Mouse (Mus musculus): Measurements from ENCODE around the gene Foxa2.

Gene Foxa2

DNA sequence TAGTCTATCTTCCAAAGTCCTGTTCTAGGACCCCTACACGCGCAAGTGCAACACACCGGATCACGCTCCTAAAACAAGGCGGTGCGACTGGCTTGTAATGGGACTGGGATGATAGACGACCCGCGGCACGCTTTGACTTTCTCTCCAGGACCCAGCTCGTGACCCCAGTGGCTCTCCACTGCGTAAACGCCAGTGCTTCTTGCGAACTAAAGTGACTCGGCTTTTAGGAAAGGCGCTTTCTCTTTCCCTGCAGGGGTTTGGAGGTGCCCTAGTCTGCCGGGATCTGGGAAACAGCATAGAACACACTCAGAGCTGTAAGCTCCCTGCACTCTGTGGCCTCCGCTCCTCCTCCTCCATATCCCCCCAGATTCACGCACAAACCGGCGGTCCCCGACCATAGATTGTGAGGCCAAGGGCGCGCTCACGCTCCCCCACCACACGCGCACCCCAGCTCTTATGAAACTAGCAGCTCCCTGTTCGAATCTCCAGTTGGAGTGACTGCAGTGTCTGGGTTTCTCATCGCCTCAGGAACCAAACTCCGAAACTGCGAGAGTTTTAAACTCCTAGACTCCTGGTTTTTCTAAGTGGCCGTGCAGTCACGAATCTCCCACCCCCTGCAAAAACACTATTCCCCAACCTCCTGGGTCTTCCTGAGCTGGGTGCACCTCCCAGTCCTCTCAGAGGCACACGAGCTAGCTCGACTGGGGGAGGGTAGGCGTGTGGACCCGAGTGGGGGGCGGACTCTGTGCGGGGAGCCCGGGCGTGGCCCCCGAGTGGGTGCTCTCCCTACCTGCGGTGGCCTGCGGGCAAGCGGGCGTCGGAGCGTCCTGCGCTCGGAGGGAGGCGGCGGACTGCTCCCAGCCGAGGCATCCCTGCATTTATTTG is 7.2 kb downstream of the Foxa2 start:
- no peak for DNase-seq (ENCODE audit: low spot score in 2 of 2)

- no peak for DNase-seq (ENCODE audit: low spot score in 2 of 2)
Measured at GRCm38 (mm10) chr2:148038366-148039310, 8.1 kb downstream of the Foxa2 start.

DNA sequence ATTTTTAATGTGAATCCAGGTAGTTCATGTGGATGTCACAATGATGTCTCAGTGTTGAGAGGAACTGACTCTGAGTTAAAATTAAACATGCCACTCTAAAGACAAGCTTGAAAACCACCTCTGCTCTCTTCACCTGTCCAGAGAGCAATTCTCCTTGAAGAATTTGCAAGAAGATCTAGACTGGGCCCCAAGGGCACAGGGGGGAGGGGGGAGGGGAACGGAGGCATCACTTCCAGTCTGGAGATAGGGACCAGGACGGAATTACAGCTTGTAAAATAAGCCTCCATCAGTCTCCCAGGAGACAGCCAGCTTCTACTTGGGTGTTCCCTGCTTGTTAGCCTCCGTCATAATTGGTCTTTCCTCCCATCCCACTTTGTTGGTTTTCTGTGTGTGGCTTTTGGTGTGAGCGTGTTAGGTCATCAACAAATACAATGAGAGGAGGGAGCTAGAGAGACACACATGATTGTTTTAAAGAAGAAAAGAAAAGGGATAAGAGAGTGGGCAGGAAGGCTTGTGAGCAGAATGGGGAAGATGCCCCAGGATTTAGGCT is 10.1 kb downstream of the Foxa2 start:
- no peak for DNase-seq (ENCODE audit: low spot score in 2 of 2)

- DNase-seq (ENCODE audit: low spot score in 2 of 2) = no peak
Measured at GRCm38 (mm10) chr2:148030991-148031675, 15.6 kb downstream of the Foxa2 start.

- no peak for DNase-seq (ENCODE audit: low spot score in 2 of 2)
Measured at GRCm38 (mm10) chr2:148030613-148030935, 16.2 kb downstream of the Foxa2 start.

- no peak for DNase-seq (ENCODE audit: low spot score in 2 of 2)
Measured at GRCm38 (mm10) chr2:148029751-148030612, 16.8 kb downstream of the Foxa2 start.

- no peak for DNase-seq (ENCODE audit: low spot score in 2 of 2)
Measured at GRCm38 (mm10) chr2:148029050-148029608, 17.6 kb downstream of the Foxa2 start.

DNA sequence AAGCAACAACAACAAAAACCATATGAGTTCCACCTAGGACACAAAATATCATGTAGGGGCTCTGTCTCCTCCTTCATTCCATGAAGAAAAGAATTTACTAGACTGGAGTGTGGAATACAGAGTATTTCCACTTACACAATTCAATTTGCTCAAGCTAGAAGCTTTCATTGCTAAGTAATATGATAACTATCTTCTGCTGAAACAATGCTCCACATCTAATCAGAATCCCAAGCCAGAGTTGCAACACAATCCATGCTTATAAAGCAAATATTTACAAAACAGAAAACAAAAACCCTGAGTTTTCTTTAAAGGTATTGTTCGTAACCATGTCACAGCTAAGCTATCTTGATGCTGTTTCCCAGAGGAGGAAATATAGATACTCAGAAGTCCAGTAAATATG is 20.4 kb downstream of the Foxa2 start:
- DNase-seq (ENCODE audit: low spot score in 2 of 2) = no peak

GRCm38 (mm10) chr2:148025481-148025880 is 21.3 kb downstream of the Foxa2 start:
- no peak for DNase-seq (ENCODE audit: low spot score in 2 of 2)

DNA sequence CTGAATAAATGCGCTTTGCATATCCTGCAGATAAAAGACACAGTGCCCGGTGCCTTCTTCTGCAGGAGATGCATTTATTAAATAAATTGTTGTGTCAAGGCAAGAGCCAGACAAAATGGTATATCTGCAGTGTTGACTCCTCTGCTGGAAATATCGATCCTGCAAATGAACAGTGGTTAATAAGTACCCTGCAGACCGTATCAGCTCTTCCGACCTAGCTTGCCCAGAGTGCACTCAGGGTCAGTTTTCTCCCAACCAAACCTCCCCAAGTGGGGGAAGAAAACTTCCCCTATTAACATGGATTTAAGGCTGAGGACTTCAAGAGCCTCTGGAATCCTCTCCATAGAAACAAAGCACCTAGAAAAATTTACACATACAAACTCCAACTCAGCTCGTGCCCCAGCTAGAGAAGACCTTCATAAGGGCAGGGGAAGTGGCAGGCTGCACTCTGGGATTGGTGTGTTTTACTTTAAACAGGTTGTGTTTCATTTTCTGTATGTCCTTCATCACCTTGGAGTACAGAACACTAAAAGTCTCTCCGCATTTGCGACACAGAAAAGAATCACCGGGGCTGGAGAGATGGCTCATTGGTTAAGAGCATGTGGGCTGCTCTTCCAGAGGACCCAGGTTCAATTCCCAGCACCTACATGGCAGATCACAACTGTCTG is 22.4 kb downstream of the Foxa2 start:
- no peak for DNase-seq (ENCODE audit: low spot score in 2 of 2)

DNA sequence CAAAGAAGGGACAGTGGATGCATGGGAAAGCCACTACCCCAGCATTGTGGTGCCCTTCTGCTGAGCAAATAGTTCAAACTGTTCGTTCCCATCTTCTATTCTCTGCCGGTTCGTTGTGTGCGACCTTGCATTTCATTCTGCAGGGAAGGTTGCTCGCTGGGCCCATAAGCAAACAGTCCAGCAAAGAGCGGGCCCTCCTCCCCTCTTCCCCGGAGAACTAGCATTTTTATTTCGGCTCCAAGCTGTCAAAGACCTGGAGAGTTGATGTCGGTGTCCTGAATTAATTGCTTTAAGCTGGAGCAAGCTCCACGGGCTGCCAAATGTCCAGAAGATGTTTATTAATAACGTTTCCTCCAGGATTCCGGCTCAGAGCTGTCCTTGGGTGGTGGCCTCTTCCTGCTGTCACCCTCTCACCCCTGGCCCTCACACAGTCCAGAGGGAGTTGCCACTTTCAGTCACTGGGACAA is 23.4 kb downstream of the Foxa2 start:
- no peak for DNase-seq (ENCODE audit: low spot score in 2 of 2)

DNA sequence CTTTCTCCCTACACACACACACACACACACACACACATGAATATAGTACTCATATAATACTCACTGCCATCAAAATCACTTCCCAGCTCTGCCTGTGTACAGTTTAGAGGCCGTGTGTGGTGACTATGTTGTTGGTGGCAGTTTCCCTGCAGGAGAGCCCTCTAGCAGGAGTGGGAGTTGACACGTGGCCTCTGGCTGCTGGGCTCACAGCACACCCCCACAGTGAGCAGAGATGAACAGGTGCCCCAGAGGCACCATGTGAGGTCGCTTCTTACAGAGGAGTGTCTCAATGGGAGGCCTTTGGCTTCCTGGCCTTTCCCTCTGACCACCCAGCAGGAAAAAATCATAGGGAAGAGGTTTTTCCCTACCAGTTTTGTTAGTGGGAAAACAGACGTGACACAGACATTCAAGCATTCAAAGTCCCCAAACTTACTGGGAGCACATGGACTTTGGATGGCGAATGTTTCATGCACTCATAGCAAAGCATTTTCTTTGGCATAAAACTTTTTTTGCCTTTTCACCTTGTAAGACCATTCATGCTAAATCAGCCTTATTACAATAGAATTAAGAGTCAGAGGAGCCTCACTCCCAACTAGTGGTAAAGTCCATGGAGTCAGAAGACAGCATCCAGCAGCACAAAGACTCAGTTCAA is 24.7 kb downstream of the Foxa2 start:
- DNase-seq (ENCODE audit: low spot score in 2 of 2) = no peak

- DNase-seq (ENCODE audit: low spot score in 2 of 2) = no peak
Measured at GRCm38 (mm10) chr2:148021016-148021415, 25.8 kb downstream of the Foxa2 start.

GRCm38 (mm10) chr2:148020125-148020524 is 26.6 kb downstream of the Foxa2 start:
- no peak for DNase-seq (ENCODE audit: low spot score in 2 of 2)

GRCm38 (mm10) chr2:148017782-148018690 is 28.7 kb downstream of the Foxa2 start:
- no peak for DNase-seq (ENCODE audit: low spot score in 2 of 2)

- DNase-seq (ENCODE audit: low spot score in 2 of 2) = no peak
Measured at GRCm38 (mm10) chr2:148013382-148013781, 33.4 kb downstream of the Foxa2 start.

- no peak for DNase-seq (ENCODE audit: low spot score in 2 of 2)
Measured at GRCm38 (mm10) chr2:148009049-148009448, 37.7 kb downstream of the Foxa2 start.

Data from frontal cortex, postnatal 14 days (tissue).